In the genomic region with DNA sequence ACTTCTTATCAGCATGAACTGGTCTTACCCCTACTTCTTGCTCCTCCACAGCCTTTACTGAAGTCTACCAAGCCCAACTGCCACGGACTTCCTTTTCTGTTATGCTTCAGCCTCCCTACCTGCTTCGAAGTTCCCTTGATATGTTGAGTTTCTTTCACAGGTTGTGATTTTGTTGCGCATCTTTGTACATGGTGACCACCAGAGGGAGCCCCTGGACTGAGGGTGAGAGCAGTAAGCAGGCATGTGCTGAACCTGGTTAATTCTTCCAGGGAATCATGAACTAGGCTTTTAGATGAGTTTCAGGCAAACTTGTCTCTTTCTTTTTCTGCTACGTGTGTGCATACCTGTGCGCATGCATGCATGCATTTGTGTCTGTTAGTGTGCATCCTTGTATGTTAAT, we compare ENCODE assay signal across 9 mouse cellular contexts.
DNase-seq lines count a peak whose midpoint lies in the region; ATAC-seq and TF ChIP-seq lines count a peak whose summit lies in the region.
"Had no signal": no experiment of that assay in that cellular context is flagged by ENCODE, and none has a peak within 500 bp of the region (broad histone marks: within the 10 kb centered on the region; RNA-seq: fewer than 3 reads in every experiment).

No protein-coding gene starts in this region.

- no peak overlapping the region for H3K4me3 ChIP-seq in embryonic facial prominence, embryonic 11.5 days (ENCODE audit: low read depth, low read length)
- H3K4me3 ChIP-seq in lung, postnatal 0 days (ENCODE audit: low read depth, low read length): no peak overlapping the region
- H3K4me3 ChIP-seq: liver, embryonic 13.5 days had no signal

- no peak overlapping the region for H3K9ac ChIP-seq in embryonic facial prominence, embryonic 11.5 days (replicated peaks; ENCODE audit: low read length)
- H3K9ac ChIP-seq in lung, postnatal 0 days (replicated peaks; ENCODE audit: low read depth): no peak overlapping the region
- H3K9ac ChIP-seq: liver, embryonic 13.5 days had no signal

- no peak overlapping the region for H3K27ac ChIP-seq in embryonic facial prominence, embryonic 11.5 days (replicated peaks; ENCODE audit: low read depth, low read length)
- no peak overlapping the region for H3K27ac ChIP-seq in lung, postnatal 0 days (ENCODE audit: low read length)
- H3K27ac ChIP-seq: liver, embryonic 13.5 days had no signal

- no peaks in the 10 kb centered on the region for H3K4me1 ChIP-seq in embryonic facial prominence, embryonic 11.5 days (ENCODE audit: control insufficient read depth, insufficient read depth, low read length)
- no peaks in the 10 kb centered on the region for H3K4me1 ChIP-seq in lung, postnatal 0 days (ENCODE audit: insufficient read depth, low read depth, low read length)
- H3K4me1 ChIP-seq: liver, embryonic 13.5 days had no signal

- TF ChIP-seq EP300 in lung, postnatal 0 days (IDR thresholded peaks at IDR 0.05): no peak

- peak; percentile 39; the same call in 1 of the 2 replicates for ATAC-seq in embryonic facial prominence, embryonic 11.5 days (replicated peaks; ENCODE audit: insufficient number of reproducible peaks, low FRiP score, low TSS enrichment, low read depth)
- 0 out of 2 replicates have a peak, but pooled peaks have one; percentile 28 for ATAC-seq in lung, postnatal 0 days
- ATAC-seq in erythroblast, adult 5-6 weeks (replicated peaks; ENCODE audit: low FRiP score, poor library complexity, severe bottlenecking): no peak

- H3K27me3 ChIP-seq in embryonic facial prominence, embryonic 11.5 days (ENCODE audit: control insufficient read depth, insufficient read depth, low read length): no peaks in the 10 kb centered on the region
- no peaks in the 10 kb centered on the region for H3K27me3 ChIP-seq in lung, postnatal 0 days (replicated peaks; ENCODE audit: insufficient read depth, low read length)
- H3K27me3 ChIP-seq: liver, embryonic 13.5 days had no signal

- H3K4me2 ChIP-seq in embryonic facial prominence, embryonic 11.5 days (ENCODE audit: low read depth, low read length): no peak overlapping the region
- no peak overlapping the region for H3K4me2 ChIP-seq in lung, postnatal 0 days (replicated peaks; ENCODE audit: low read depth, low read length)
- H3K4me2 ChIP-seq: liver, embryonic 13.5 days had no signal

- H3K36me3 ChIP-seq in embryonic facial prominence, embryonic 11.5 days (replicated peaks; ENCODE audit: control insufficient read depth, insufficient read depth, low read depth, low read length): no peaks in the 10 kb centered on the region
- H3K36me3 ChIP-seq in lung, postnatal 0 days (ENCODE audit: insufficient read depth, low read length): no peaks in the 10 kb centered on the region
- H3K36me3 ChIP-seq: liver, embryonic 13.5 days had no signal

- intact Hi-C loops in heart, postnatal 36 days (cut with DNase I): loop anchor here (2.0 to 5.0 kb wide), 4 partner anchors 269 to 1172 kb away; no protein-coding TSS in a partner anchor

- peak; percentile 1 for DNase-seq in MEL-GATA-1-ER (ENCODE audit: extremely low read depth, low read depth)
- DNase-seq in adrenal gland, postnatal 25 days: peak; percentile 76
- DNase-seq in embryonic facial prominence, embryonic 11.5 days (ENCODE audit: low spot score): peak; percentile 83
- peak; percentile 42 to 64 for DNase-seq in heart, postnatal 36 days
- DNase-seq in layer of hippocampus, adult 11-12 months (ENCODE audit: low spot score): peak; percentile 62
- DNase-seq in lung, postnatal 0 days (ENCODE audit: low spot score): peak; percentile 77
- peak; percentile 68 to 85 for DNase-seq in right cerebral cortex, postnatal 10 days (ENCODE audit: low spot score in 2 of 2)
- DNase-seq: liver, embryonic 13.5 days had no signal

- TF ChIP-seq CTCF in lung, postnatal 0 days (IDR thresholded peaks at IDR 0.05): peak; percentile 93

- no peaks in the 10 kb centered on the region for H3K9me3 ChIP-seq in embryonic facial prominence, embryonic 11.5 days (replicated peaks; ENCODE audit: control insufficient read depth, low read length)
- no peaks in the 10 kb centered on the region for H3K9me3 ChIP-seq in lung, postnatal 0 days (ENCODE audit: low read length)
- H3K9me3 ChIP-seq: liver, embryonic 13.5 days had no signal

- 42% methylated on average over 5 of the region's 5 CpGs for WGBS in embryonic facial prominence, embryonic 11.5 days
- WGBS in lung, postnatal 0 days: 40% methylated on average over 5 of the region's 5 CpGs

Comparison
In these comparisons a context has a peak if more than half of its experiments do, and no peak if none do; other contexts are left out.
1. DNase-seq: peak in every context shown above with its lines; median percentile 83 in embryonic facial prominence, embryonic 11.5 days; 77 in lung, postnatal 0 days; 76 in right cerebral cortex, postnatal 10 days; 76 in adrenal gland, postnatal 25 days; 62 in layer of hippocampus, adult 11-12 months; 53 in heart, postnatal 36 days; 1 in MEL-GATA-1-ER.